Mouse (Mus musculus) spleen, embryonic (tissue): ENCODE data around the gene Rfx4.

Experiments
- CTCF ChIA-PET: fragments of 350-600 bp; sonication (Branson Sonifier 250); formaldehyde crosslinking; loops from one replicate; lab custom pipeline; 2022; lab: Charles Lee

Rfx4 gene

GRCm38 (mm10) chr10:84811171-84811912 is 55.5 kb downstream of the Rfx4 start:
- CTCF ChIA-PET: no interaction called here

- CTCF ChIA-PET: no interaction called here
These were observed 56.0 kb downstream of the Rfx4 start for GRCm38 (mm10) chr10:84811913-84812295.

GRCm38 (mm10) chr10:84815676-84816436 is 60.0 kb downstream of the Rfx4 start:
- CTCF ChIA-PET: interaction anchor here (0.7 to 1.0 kb wide), 2 partner anchors 9 to 85 kb away, joined by 3 to 4 read pairs; no protein-coding TSS in a partner anchor

GRCm38 (mm10) chr10:84817086-84817869 is 61.4 kb downstream of the Rfx4 start:
- CTCF ChIA-PET: interaction anchor here (0.6 kb wide), 1 partner anchor 318 kb away, joined by 3 read pairs; no protein-coding TSS in a partner anchor

GRCm38 (mm10) chr10:84819669-84820068 is 63.8 kb downstream of the Rfx4 start:
- CTCF ChIA-PET: interaction anchor here (0.5 kb wide), 1 partner anchor 8 kb away, joined by 3 read pairs; no protein-coding TSS in a partner anchor

GRCm38 (mm10) chr10:84820230-84820629 is 64.4 kb downstream of the Rfx4 start:
- CTCF ChIA-PET: no interaction called here

GRCm38 (mm10) chr10:84822741-84823151 is 66.9 kb downstream of the Rfx4 start:
- CTCF ChIA-PET: no interaction called here

- CTCF ChIA-PET: no interaction called here
These were observed 67.8 kb downstream of the Rfx4 start for GRCm38 (mm10) chr10:84823621-84824020.

GRCm38 (mm10) chr10:84829009-84829408 is 73.1 kb downstream of the Rfx4 start:
- CTCF ChIA-PET: no interaction called here

- CTCF ChIA-PET: no interaction called here
These were observed 79.7 kb downstream of the Rfx4 start for GRCm38 (mm10) chr10:84835596-84835995.

GRCm38 (mm10) chr10:84836104-84836503 is 80.2 kb downstream of the Rfx4 start:
- CTCF ChIA-PET: no interaction called here

GRCm38 (mm10) chr10:84837355-84837754 is 81.5 kb downstream of the Rfx4 start:
- CTCF ChIA-PET: interaction anchor here (0.7 kb wide), 1 partner anchor 133 kb away, joined by 3 read pairs; no protein-coding TSS in a partner anchor

GRCm38 (mm10) chr10:84838850-84839473 is 83.1 kb downstream of the Rfx4 start:
- CTCF ChIA-PET: no interaction called here

- CTCF ChIA-PET: no interaction called here
These were observed 90.8 kb downstream of the Rfx4 start for GRCm38 (mm10) chr10:84846638-84847037.

- CTCF ChIA-PET: no interaction called here
These were observed 96.4 kb downstream of the Rfx4 start for GRCm38 (mm10) chr10:84851981-84852979.

GRCm38 (mm10) chr10:84854059-84854458 is 98.2 kb downstream of the Rfx4 start:
- CTCF ChIA-PET: no interaction called here

GRCm38 (mm10) chr10:84855466-84855865 is 99.6 kb downstream of the Rfx4 start:
- CTCF ChIA-PET: no interaction called here

- CTCF ChIA-PET: no interaction called here
These were observed 102.5 kb downstream of the Rfx4 start for GRCm38 (mm10) chr10:84858371-84858770.

- CTCF ChIA-PET: no interaction called here
These were observed 103.1 kb downstream of the Rfx4 start for GRCm38 (mm10) chr10:84858806-84859496.
